30 mouse cellular contexts compared by ENCODE assay signal in genomic region chr4:139165259-139165658, GRCm38 (mm10).
"Had no signal": no experiment of that assay in that cellular context is flagged by ENCODE, and none has a peak within 500 bp of the region (broad histone marks: within the 10 kb centered on the region; RNA-seq: fewer than 3 reads in every experiment).

No protein-coding gene starts in this region.

- H3K36me3 ChIP-seq: limb, embryonic 10.5 days; limb, embryonic 12.5 days; limb, embryonic 13.5 days; limb, embryonic 15.5 days; liver, embryonic 12.5 days; liver, embryonic 13.5 days; liver, embryonic 15.5 days; lung, embryonic 15.5 days; midbrain, embryonic 10.5 days; midbrain, embryonic 12.5 days; midbrain, embryonic 13.5 days; midbrain, embryonic 15.5 days; neural tube, embryonic 12.5 days had no signal

- H3K9me3 ChIP-seq: limb, embryonic 10.5 days; limb, embryonic 12.5 days; limb, embryonic 13.5 days; limb, embryonic 15.5 days; liver, embryonic 12.5 days; liver, embryonic 13.5 days; liver, embryonic 15.5 days; lung, embryonic 15.5 days; midbrain, embryonic 10.5 days; midbrain, embryonic 12.5 days; midbrain, embryonic 13.5 days; midbrain, embryonic 15.5 days; neural tube, embryonic 12.5 days had no signal

- ATAC-seq: liver, embryonic 12.5 days; liver, postnatal 0 days; lung, postnatal 0 days; midbrain, embryonic 13.5 days; midbrain, embryonic 15.5 days; midbrain, embryonic 16.5 days had no signal

- H3K9ac ChIP-seq: limb, embryonic 12.5 days; limb, embryonic 13.5 days; limb, embryonic 15.5 days; liver, embryonic 12.5 days; liver, embryonic 13.5 days; liver, embryonic 14.5 days; liver, embryonic 15.5 days; liver, postnatal 0 days; lung, embryonic 14.5 days; lung, embryonic 15.5 days; midbrain, embryonic 12.5 days; midbrain, embryonic 13.5 days; midbrain, embryonic 15.5 days; neural tube, embryonic 12.5 days had no signal

- H3K4me2 ChIP-seq: limb, embryonic 12.5 days; limb, embryonic 13.5 days; limb, embryonic 15.5 days; liver, embryonic 11.5 days; liver, embryonic 12.5 days; liver, embryonic 13.5 days; liver, embryonic 15.5 days; lung, embryonic 14.5 days; lung, embryonic 15.5 days; midbrain, embryonic 12.5 days; midbrain, embryonic 13.5 days; midbrain, embryonic 15.5 days; neural tube, embryonic 12.5 days had no signal

- H3K4me1 ChIP-seq: liver, embryonic 13.5 days; midbrain, embryonic 12.5 days; midbrain, embryonic 13.5 days; midbrain, embryonic 15.5 days; neural tube, embryonic 12.5 days had no signal

- H3K27me3 ChIP-seq: limb, embryonic 12.5 days; limb, embryonic 13.5 days; limb, embryonic 15.5 days; liver, embryonic 12.5 days; liver, embryonic 13.5 days; liver, embryonic 15.5 days; lung, embryonic 15.5 days; midbrain, embryonic 12.5 days; midbrain, embryonic 13.5 days; midbrain, embryonic 15.5 days; neural tube, embryonic 12.5 days had no signal

- H3K27ac ChIP-seq: limb, embryonic 10.5 days; limb, embryonic 13.5 days; limb, embryonic 15.5 days; liver, embryonic 12.5 days; liver, embryonic 13.5 days; liver, embryonic 14.5 days; liver, embryonic 15.5 days; lung, embryonic 15.5 days; macrophage; midbrain, embryonic 10.5 days; midbrain, embryonic 12.5 days; midbrain, embryonic 13.5 days; midbrain, embryonic 15.5 days; neural tube, embryonic 12.5 days had no signal

- H3K4me3 ChIP-seq: limb, embryonic 10.5 days; limb, embryonic 12.5 days; limb, embryonic 13.5 days; limb, embryonic 15.5 days; liver, embryonic 12.5 days; liver, embryonic 13.5 days; liver, embryonic 15.5 days; lung, embryonic 15.5 days; megakaryocyte, embryonic 14.5 days; midbrain, embryonic 10.5 days; midbrain, embryonic 12.5 days; midbrain, embryonic 13.5 days; midbrain, embryonic 15.5 days; myocyte; neural tube, embryonic 12.5 days had no signal

- DNase-seq: left cerebral cortex, postnatal 4 days; liver; liver, embryonic 13.5 days; liver, postnatal 0 days; lung, adult 18-20 months; lung, adult 2 months; lung, embryonic 14.5 days; lung, postnatal 10 days; lung, postnatal 14 days; lung, postnatal 36 days; lung, postnatal 4 days had no signal
